In genomic region chr15:72360049-72360448, GRCm38 (mm10) we compare ENCODE assay signal across 17 mouse cellular contexts.
DNase-seq lines count a peak whose midpoint lies in the region; ATAC-seq and TF ChIP-seq lines count a peak whose summit lies in the region.
"Had no signal": no experiment of that assay in that cellular context is flagged by ENCODE, and none has a peak within 500 bp of the region (broad histone marks: within the 10 kb centered on the region; RNA-seq: fewer than 3 reads in every experiment).

No protein-coding gene starts in this region.

- 0 out of 2 replicates have a peak overlapping the region, but pooled peaks have one; percentile 1 for H3K27ac ChIP-seq in layer of hippocampus, adult 2 months
- H3K27ac ChIP-seq: embryonic facial prominence, embryonic 12.5 days; heart, embryonic 10.5 days; limb, embryonic 12.5 days; macrophage; neural tube, embryonic 15.5 days had no signal

- TF ChIP-seq CTCF in layer of hippocampus, adult 2 months (conservative IDR thresholded peaks at IDR 0.05): no peak

- intact Hi-C loops in left cerebral cortex, postnatal 14 days (cut with DNase I): no loop called here
- intact Hi-C loops in heart, postnatal 10 days (cut with DNase I): no loop called here

- DNase-seq in layer of hippocampus, adult 2 months (ENCODE audit: low spot score in 2 of 2): no peak
- no peak for DNase-seq in layer of hippocampus, adult 18-20 months (ENCODE audit: low spot score in 2 of 2)
- DNase-seq in cerebellum, adult 9-10 months: peak; percentile 90
- peak; percentile 50 to 73 for DNase-seq in left cerebral cortex, postnatal 14 days (ENCODE audit: low spot score in 2 of 2)
- DNase-seq in heart, postnatal 10 days: no peak
- DNase-seq in lung, postnatal 25 days (ENCODE audit: low spot score): no peak
- no peak for DNase-seq in adrenal gland, adult 2 months
- DNase-seq: adrenal gland, postnatal 14 days; heart, postnatal 4 days; kidney, postnatal 36 days had no signal

- no peak overlapping the region for H3K4me3 ChIP-seq in layer of hippocampus, adult 2 months
- H3K4me3 ChIP-seq: embryonic facial prominence, embryonic 12.5 days; heart, embryonic 10.5 days; limb, embryonic 12.5 days; neural tube, embryonic 15.5 days had no signal

- peak; percentile 77 for ATAC-seq in cerebellum, adult (ENCODE audit: insufficient number of reproducible peaks, low FRiP score, low TSS enrichment)
- ATAC-seq: intestine, postnatal 0 days had no signal

Comparison
In these comparisons a context has a peak if more than half of its experiments do, and no peak if none do; other contexts are left out.
1. DNase-seq: peak in cerebellum, adult 9-10 months (single experiment) and left cerebral cortex, postnatal 14 days (2 of 2); none in layer of hippocampus, adult 2 months (0 of 2), layer of hippocampus, adult 18-20 months (0 of 2), heart, postnatal 10 days (0 of 2), lung, postnatal 25 days (single experiment) and adrenal gland, adult 2 months (single experiment).